Mouse (Mus musculus): ENCODE measurements around the gene Pglyrp2.

Gene Pglyrp2

DNA sequence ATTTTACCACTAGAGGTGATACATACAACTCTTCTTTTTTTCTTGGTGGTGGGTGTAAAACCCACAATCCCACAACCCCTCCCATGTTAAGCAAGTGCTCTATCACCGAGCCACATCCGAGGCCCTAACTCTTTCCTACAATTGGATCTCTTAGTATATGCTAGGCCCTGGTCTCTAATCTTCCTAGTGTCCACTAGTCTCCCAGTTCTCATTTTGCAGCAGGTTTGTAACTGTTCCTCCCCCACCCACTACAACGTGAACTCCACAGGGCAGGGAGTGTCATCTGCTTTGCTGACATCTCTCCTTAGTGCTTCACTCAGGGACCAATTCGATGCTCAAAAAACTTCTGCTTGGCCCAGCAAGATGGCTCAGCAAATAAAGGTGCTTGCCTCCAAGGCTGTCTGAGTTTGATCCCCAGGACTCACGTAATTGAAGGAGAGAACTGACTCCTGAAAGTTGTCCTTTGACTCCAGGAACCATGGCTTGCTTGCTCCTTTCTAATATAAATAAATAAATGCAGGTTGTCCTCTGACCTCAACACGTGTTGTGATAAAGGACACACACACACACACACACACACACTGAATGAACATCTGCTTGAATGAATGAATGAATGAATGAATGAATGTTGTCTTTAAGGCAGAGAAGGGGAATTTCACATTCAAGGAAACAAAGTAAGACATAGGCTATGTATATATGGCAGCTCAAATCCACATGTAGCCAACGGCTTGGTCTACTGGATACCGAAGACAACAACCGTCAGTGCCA is 21.8 kb downstream of the Pglyrp2 start:
- no peak for DNase-seq (ENCODE audit: low spot score in 2 of 2)

DNA sequence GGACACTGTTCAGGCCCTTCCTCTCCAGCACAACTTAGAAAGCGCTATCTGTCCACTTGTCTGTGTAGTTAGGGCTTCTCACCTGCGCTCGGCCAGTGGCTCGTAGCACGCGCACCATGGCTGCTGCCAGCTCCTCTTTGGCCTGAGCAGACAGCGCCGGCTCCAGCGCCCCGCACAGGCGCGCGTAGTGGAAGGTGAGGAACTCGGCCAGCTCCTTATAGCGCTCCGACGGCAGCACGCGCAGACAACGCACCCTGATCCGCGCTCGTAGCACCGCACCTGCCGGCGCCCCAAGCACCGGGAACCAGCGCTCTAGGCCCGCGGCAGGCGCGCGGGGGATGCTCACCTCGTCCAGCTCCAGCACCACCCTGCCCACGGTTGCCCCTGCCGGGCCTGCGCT is 27.7 kb downstream of the Pglyrp2 start:
- no peak for DNase-seq (ENCODE audit: low spot score in 2 of 2)

DNA sequence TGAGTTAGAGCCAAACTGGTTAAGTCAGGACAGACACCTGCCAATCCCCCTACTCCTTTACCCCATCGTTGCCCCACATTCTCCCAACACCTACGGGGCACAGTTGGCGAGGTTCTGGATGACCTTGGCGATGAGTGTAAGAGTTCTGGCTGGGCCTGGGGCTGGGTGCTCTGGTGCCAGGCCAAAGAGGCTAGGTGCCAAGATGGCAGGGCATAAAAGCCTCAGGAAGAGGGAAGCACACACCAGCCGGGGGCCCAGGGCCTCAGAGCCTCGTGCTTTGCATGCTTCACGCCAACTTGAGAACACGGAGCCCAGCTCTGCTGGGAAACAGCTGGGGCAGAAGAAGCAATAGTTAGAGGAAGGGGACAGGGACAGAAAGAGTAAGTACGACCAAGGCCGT is 30.0 kb downstream of the Pglyrp2 start:
- DNase-seq (ENCODE audit: low spot score in 2 of 2) = no peak

DNA sequence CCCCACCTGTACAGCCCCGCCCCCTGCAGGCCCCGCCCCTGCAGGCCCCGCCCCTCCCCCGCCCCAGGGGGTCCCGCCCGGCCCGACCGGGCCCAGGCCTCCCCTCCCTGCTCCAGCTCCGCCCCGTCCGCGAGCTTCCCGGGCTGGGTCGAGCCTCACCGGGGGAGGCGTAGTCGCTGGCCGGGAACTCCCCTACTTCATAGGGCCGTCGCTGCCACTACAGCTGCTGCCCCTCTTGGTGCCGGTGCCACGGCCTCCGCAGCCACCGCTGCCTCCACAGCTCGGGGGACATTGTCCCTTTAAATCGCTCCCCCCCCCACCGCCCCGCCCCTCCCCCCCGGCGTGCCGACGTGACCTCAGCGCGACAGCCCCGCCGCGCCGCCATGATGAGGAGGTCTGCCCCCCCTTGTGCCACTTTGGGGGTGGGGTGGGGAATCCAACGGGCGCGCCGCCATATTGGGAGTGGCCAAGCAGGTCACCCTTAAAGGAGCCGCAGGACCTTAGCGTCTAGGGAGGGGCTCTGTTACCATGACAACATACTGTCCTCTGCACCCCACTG is 34.8 kb downstream of the Pglyrp2 start, which contains the start of gene Wiz:
Wiz (minus strand) TSS at position 339 of the 559 bp plus-strand sequence.
- peak; percentile 90 to 91 for DNase-seq (ENCODE audit: low spot score in 2 of 2)

DNA sequence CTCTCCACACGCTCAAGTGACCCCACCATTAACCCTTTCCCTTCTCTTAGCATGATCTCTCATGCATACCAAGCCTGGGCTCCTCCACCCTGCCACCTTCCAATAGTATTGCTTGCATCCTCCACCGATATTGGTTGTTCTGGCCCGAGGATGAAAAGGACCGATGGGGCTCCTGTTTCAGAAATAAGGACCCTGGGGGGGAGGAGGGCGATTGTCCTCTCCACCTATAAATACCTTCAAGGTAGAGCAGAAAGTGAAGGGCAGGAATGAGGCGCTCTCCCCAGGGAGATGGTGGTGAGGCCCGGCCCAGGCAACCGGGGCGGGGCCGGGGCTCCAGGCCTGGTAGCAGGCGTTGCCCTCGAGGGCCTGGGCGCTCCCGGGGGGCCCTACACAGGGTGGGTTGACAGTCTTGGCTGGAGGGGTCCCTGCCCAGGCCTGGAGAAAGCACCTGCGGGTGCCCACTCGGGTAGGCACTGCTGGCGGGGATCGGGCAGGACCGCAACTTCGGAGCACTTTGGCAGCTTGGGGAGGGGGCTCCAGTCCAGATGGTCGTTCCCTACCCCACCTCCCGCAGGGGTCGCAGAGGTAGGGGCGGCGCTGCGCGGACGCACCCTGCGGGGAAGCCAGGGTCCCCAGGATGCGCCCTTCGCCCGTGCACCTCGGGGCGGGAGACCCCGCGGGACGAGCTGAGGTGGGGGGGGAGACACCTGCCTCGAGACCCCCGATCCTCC is 35.4 kb downstream of the Pglyrp2 start:
- peak; percentile 59 for DNase-seq (ENCODE audit: low spot score in 2 of 2)

DNA sequence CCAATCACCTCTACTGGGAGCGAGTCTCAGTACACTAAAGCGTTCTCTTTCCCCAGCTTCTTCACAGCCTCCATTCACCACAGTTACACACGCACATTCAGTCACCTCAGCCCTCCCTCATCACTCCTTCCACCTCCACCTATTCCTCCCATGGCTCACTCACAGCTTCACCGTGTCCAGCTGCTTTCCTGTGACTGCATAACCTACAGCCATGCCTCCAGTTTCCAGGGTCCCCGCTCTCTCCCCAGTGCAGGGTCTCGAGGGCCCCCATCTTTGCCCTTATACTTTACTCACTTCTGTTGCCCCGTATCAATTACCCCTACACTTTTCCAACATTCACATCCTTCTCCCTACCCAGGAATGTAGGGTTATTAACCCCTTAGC is 36.0 kb downstream of the Pglyrp2 start:
- no peak for DNase-seq (ENCODE audit: low spot score in 2 of 2)

DNA sequence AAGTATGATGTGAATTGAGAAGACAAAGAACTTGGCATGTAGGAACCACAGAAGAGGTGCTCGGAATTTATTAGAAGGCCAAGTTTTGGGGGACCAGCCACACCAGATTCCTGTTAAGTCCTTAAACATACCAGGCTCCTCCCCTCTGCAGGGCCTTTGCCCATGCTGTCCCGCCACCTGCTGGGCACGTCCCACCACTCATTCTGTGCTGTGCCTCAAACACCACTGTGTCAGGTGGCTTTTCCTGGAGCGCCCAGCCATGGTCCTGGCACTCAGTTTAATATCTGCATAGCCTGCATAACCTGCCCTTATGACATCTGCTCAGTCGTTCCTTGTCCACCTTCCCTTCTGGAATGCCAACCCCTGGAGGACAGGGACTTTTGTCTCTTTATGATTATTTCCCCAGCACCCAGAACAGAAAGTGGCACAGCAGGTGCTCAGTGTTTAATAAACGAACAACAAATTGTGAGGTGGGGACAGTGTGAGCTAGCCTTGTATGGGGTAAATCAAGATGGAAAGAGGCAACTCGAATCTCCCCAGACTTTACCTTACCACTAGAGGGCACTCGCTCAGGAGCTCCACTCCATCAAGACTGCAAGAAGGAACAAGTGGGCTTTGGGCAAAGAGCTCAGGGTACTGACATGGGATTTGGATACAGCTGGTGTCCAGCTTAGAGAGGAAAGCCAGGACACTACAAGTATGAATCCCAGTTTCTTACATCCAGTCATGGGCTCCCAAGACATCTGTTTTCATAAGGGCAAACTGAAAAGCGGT is 37.1 kb downstream of the Pglyrp2 start:
- DNase-seq (ENCODE audit: low spot score in 2 of 2) = peak; percentile 46 to 66

DNA sequence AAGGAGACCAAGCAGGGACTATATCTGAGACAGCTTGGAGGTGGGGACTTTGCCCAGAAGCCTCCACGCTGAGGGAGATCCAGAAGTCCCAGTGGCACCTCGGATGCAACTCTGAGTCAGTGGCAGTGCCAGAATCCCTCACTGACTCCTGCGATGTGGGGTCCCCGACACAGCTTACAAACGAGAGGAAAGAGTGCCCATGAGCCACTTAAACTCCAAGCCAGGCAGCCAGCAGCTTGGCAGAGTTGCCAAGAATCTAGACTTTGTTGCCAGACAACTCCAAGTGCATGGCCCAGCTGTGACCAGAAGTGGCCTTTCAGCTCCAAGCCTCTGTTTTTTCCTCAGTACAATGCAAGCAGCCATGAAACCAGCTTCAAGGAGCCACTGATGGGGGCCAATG is 40.3 kb downstream of the Pglyrp2 start:
- DNase-seq (ENCODE audit: low spot score in 2 of 2) = no peak

DNA sequence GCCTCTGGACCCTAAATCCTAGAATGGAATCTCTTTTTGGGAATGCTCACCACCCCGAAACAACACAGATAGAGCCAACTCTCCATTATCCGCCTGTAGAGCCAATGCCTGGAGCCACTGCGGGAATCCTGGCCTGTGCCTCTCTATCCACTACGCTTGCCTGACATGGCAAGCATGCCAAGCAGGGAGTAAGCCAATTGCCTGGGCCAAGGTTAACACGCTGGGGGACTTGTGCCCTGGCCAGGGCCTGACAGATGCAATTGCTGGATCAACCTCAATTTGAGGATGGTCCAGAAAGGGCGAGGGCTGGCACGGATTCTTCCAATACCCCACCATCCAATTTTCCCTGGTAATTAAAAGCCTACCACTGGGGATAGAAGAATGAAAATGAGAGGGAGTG is 41.4 kb downstream of the Pglyrp2 start:
- no peak for DNase-seq (ENCODE audit: low spot score in 2 of 2)

DNA sequence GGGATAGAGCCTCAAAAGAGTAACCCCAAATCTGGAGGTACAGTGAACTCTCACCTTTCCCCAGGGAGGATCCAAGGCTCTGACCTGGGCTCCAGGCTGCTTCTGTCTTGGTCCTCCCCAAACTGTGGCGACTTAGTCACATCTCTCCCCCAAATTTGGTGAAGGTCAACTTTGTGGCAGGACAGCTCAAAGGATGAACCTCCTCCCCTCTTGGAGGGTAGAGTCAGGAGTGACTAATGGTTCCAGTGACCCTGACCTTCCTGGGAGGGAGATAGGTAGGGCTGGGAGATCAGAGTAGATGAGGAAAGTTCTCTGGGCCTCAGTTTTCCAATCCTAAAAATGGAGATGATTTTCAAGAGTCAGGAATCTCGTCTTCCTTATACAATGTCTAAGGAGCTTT is 45.2 kb downstream of the Pglyrp2 start:
- DNase-seq (ENCODE audit: low spot score in 2 of 2) = no peak

DNA sequence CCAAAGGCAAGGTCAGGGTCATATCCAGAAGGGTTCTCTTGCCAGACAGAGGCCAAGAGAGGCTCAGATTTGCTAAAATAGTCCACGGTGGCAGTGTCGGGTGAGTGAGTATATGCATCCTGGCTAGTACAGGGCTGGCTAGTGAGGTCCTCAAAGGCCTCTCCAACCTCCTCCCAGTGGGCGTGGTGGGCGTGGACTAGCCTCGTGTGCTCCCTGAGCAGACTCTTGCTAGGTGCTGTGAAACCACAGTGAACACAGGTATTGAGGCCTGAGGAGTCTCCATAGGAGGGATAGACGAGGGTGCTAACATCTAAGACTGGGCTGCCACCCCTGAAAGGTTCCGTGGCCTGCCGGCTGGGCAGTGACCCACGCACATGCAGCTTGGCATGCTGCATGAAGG is 46.8 kb downstream of the Pglyrp2 start:
- DNase-seq (ENCODE audit: low spot score in 2 of 2) = no peak

DNA sequence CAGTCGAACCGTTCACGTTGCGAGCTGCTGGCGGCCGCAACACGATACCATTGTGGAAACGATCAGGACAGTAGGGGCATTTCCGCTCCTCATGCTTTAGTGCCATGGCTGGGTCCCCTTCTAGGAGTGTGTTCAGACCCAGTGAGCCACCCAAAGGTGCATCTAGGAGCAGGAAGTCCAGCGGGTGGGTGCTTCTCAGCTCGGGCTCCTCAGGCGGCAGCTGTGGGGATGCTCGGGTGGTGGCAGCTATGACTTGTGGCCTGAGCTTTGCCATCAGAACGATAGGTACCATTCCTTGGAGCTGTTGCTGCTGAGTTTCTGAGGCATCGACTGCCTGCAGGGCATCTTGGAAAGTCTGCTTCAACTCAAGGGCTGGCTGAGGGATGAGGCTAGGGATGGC is 47.5 kb downstream of the Pglyrp2 start:
- no peak for DNase-seq (ENCODE audit: low spot score in 2 of 2)

DNA sequence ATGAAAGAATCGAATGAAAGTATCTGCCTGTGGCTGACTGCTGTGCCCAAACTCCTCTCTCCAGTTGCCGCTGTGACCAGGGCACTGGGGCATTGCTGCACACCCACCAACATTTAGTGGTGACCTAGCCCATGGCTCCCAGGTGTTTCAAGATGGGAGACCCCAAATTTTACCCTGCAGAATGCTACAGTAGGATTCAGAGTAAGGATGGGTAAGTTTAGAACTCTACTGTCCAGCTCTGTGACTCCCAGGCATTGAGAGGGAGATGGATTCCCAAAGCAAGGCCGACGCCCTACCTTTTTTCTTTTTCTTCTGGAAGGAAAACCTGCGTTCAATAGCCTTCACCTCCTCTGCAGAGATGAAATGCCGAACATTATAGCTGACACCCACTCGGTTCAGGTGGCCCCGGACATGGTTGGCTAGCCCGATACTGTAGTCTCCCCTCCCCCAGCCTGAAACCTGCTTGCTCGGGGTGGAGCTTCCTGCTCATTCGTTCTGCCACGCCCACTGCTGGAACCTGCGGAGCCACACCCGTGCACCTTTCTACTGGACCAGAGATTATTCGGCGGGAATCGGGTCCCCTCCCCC is 54.9 kb downstream of the Pglyrp2 start:
- DNase-seq (ENCODE audit: low spot score in 2 of 2) = no peak

DNA sequence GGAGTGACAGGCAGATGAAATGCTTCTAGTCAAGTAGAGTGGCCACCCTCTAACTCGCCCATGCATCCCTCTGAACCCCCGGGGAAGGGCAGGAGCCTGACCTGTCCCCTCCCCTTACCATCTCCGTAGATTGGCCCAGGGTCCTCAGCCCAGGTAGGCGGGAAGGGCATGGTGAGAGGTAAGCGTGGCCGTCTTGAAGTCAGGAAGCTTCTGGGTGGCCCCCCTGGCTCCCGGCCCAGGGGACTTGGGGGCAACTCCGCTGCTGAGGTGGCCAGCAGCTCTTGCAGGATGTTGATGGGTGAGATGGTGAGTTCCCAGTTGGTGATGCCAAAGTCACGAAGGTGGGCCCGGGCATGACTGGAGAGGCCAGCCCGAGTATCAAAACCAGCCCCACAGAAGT is 56.3 kb downstream of the Pglyrp2 start:
- no peak for DNase-seq (ENCODE audit: low spot score in 2 of 2)

DNA sequence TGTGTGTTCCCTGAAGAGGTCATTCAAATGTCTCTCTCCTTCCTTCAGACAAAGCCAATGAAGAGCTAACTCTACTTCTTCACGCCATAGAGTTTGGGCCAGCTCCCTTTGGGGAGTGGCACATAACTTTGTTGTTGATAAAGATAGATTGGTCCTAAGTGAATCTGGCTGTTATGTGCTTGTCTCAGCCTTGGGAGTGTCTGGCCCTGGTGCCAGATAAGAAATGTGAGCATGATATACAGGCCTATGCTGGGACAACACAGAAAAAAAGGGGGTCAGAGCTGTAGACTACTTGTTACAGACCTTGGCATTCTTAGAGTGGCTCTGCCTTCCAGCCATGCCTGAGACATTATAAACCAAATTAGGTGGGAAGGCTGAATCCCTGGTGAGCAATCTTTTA is 58.7 kb downstream of the Pglyrp2 start:
- no peak for DNase-seq (ENCODE audit: low spot score in 2 of 2)

DNA sequence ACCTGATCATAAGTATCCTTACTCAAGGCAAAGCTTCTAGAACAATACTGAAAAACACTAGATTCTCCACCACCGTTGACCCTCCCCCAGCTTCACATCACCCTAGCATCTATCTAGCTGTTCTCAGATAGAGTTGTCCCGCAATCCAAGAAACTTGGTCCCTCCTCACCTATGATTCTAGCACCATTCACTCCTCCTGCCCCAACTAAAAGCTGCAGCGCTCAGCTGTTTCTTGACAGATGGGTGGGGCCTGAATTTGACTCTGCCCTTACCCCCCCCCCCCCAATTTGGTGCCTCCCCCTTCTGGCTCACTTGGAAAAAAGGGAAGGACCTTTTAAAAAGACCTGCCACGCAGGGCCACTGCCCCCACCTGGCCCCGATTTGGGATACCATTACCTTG is 59.1 kb downstream of the Pglyrp2 start:
- DNase-seq (ENCODE audit: low spot score in 2 of 2) = no peak

DNA sequence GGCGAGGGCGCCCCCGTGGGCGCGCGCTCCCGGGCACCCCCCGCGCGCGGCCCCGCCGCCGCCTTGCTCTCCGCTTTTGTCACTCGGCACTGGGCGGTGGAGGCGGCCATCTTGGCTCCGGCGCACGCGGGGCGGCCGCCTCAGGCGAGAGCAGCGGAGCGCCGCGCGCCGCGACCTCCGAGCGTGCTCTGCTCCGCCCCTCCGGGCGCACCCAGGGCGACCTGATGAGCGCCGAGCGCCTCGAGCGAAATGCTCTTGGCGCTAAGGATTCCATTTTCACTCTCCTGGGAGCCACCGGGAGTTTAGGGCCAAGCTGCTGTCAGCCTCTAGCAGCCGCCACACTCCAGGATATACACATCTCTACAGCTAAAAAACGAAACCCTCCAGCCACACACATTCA is 59.6 kb downstream of the Pglyrp2 start:
- peak; percentile 78 to 81 for DNase-seq (ENCODE audit: low spot score in 2 of 2)

DNA sequence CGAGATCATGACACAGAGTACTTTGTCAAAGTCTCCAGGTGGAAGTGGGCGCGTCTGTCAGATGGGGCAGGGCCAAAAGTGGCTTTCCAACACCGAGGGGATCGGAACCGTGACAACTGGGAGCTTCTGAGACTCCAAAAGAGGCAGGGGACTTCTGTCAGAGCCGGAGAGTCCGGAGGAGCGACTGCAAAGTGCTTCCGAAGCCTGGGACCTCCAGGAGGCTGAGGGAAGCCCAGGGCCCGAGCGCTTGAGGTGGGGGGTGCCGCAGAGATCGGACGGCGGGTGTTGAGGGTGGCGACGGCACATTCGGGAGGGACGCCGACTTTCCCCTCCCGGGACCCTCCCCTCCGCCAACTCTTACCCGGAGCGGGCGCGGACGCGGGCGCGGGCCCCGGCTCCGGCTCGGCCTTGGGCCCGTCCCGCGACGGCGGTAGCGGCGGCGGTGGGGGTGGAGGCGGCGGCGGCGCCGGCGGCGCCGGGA is 60.1 kb downstream of the Pglyrp2 start:
- no peak for DNase-seq (ENCODE audit: low spot score in 2 of 2)

DNA sequence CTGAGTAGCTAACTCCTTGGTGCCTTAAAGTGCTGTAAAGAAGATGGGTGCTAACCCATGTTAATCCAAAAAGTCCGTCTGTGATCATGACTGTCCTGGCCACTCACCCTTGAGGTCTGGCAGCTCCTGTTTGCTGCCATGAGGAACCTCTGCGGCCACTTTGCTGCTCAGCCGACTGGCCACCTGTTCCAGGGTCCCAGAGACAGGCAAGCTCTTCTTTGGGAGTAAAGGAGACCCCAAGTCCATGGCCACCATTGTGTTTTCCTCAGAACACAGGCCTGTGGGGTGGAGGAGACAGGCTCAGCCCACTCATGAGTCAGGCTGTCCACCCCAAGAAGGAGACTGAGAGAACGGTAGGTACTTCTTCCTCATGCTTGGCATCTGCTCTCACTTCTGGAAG is 61.3 kb downstream of the Pglyrp2 start:
- DNase-seq (ENCODE audit: low spot score in 2 of 2) = no peak

Measured in spleen, postnatal 36 days (tissue).